Mouse (Mus musculus): ENCODE data around the gene Slc19a2. TPM values are rescaled to one million over a fixed set of nuclear protein-coding genes. Genes with fewer than 3 reads are reported as not detected.

Slc19a2 gene
- 8.1 and 11.8 TPM in 2 replicates for polyA plus RNA-seq (2014; fragmentation: Nextera tagmentation; extraction: Ambion mirVana)

- under 1% methylated on average over 56 of the region's 79 CpGs for WGBS
- H3K9me3 ChIP-seq (ENCODE audit: control insufficient read depth, low read length) = no peaks in the 10 kb centered on the region
- peaks cover 22% of the 10 kb centered on the region for H3K4me1 ChIP-seq (replicated peaks; ENCODE audit: control insufficient read depth, insufficient read depth, low read length)
- no peaks in the 10 kb centered on the region for H3K27me3 ChIP-seq (ENCODE audit: control insufficient read depth, insufficient read depth, low read length)
- H3K4me2 ChIP-seq (replicated peaks) = peak within 1 kb of the TSS; percentile 80
- H3K9ac ChIP-seq = peak within 1 kb of the TSS; percentile 60
- ATAC-seq (ENCODE audit: low FRiP score) (peak; percentile 96), DNase-seq (ENCODE audit: low spot score) (peak; percentile 96)
- H3K36me3 ChIP-seq (replicated peaks; ENCODE audit: control insufficient read depth, insufficient read depth) = no peaks in the 10 kb centered on the region
- peak within 1 kb of the TSS; percentile 74 for H3K27ac ChIP-seq
- peak within 1 kb of the TSS; percentile 76 for H3K4me3 ChIP-seq (replicated peaks; ENCODE audit: low read length)
Observed at GRCm38 (mm10) chr1:164248465-164249331, at the start of gene Slc19a2. Slc19a2 (plus strand) TSS chr1:164249046.

DNA sequence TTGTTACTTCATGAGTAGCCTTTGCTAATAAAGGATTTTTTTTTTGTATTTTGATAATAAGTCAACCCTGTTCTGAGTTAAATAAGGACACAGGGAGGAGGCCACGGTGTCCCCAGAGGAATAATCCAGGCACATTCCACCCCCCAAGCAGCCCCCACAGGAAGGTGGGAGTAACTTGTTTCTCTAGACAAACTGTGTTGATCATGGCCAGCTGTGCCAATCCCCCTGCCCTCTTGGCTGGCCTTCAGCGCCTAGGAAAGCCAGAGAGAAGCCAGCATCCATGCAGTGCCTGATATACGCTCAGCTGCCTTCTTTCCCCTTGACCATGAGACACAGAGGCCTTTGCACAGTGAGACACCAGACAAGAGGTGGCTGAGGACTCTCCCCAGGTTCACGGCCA, 49.3 kb upstream of the Slc19a2 start:
- no peaks in the 10 kb centered on the region for H3K9me3 ChIP-seq (ENCODE audit: control insufficient read depth, low read length)
- H3K4me1 ChIP-seq (replicated peaks; ENCODE audit: control insufficient read depth, insufficient read depth, low read length) = no peaks in the 10 kb centered on the region

GRCm38 (mm10) chr1:164208437-164208836, 40.4 kb upstream of the Slc19a2 start:
- H3K27me3 ChIP-seq (ENCODE audit: control insufficient read depth, insufficient read depth, low read length) = no peaks in the 10 kb centered on the region
- WGBS = 94% methylated on average over 2 of the region's 2 CpGs
- H3K4me1 ChIP-seq (replicated peaks; ENCODE audit: control insufficient read depth, insufficient read depth, low read length) = no peaks in the 10 kb centered on the region
- no peak overlapping the region for H3K27ac ChIP-seq
- DNase-seq (ENCODE audit: low spot score) = no peak
- no peak overlapping the region for H3K4me3 ChIP-seq (replicated peaks; ENCODE audit: low read length)
- H3K9me3 ChIP-seq (ENCODE audit: control insufficient read depth, low read length) = no peaks in the 10 kb centered on the region
- no peaks in the 10 kb centered on the region for H3K36me3 ChIP-seq (replicated peaks; ENCODE audit: control insufficient read depth, insufficient read depth)
- no peak overlapping the region for H3K4me2 ChIP-seq (replicated peaks)
- H3K9ac ChIP-seq = no peak overlapping the region
- no peak for ATAC-seq (ENCODE audit: low FRiP score)

More for the DNA sequence above, 49.3 kb upstream of the Slc19a2 start:
- no peak overlapping the region for H3K9ac ChIP-seq
- H3K4me2 ChIP-seq (replicated peaks) = no peak overlapping the region
- no peak overlapping the region for H3K27ac ChIP-seq
- no peaks in the 10 kb centered on the region for H3K36me3 ChIP-seq (replicated peaks; ENCODE audit: control insufficient read depth, insufficient read depth)
- H3K4me3 ChIP-seq (replicated peaks; ENCODE audit: low read length) = no peak overlapping the region
- H3K27me3 ChIP-seq (ENCODE audit: control insufficient read depth, insufficient read depth, low read length) = no peaks in the 10 kb centered on the region
- DNase-seq (ENCODE audit: low spot score) (no peak), ATAC-seq (ENCODE audit: low FRiP score) (no peak)
- WGBS = 94% methylated on average over 4 of the region's 4 CpGs

DNA sequence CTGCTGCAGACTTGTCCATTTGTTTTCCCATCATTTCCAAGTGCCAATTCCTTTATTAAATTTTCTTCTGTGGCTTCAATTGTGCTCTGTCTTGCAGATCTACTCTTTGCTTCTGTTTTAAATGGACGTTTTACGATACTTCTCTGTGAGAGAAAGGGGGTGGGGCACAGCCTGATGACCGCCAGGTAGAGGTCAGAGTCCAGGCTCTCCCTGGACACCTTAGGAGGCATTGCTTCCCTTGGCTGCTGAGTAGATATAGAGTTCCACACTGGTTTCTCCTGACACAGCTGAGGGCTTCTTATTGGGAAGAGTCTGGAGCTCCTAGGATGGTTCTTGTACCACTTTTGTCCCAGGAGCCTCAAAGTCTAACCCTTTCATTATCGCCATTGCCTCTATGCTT, 37.9 kb upstream of the Slc19a2 start:
- no peak overlapping the region for H3K4me2 ChIP-seq (replicated peaks)
- no peaks in the 10 kb centered on the region for H3K9me3 ChIP-seq (ENCODE audit: control insufficient read depth, low read length)
- DNase-seq (ENCODE audit: low spot score) (no peak), ATAC-seq (ENCODE audit: low FRiP score) (no peak)
- H3K27me3 ChIP-seq (ENCODE audit: control insufficient read depth, insufficient read depth, low read length) = no peaks in the 10 kb centered on the region
- H3K4me1 ChIP-seq (replicated peaks; ENCODE audit: control insufficient read depth, insufficient read depth, low read length) = peaks cover 6% of the 10 kb centered on the region; the same call in 1 of the 2 replicates
- no peak overlapping the region for H3K4me3 ChIP-seq (replicated peaks; ENCODE audit: low read length)
- no peak overlapping the region for H3K9ac ChIP-seq
- no peak overlapping the region for H3K27ac ChIP-seq
- H3K36me3 ChIP-seq (replicated peaks; ENCODE audit: control insufficient read depth, insufficient read depth) = no peaks in the 10 kb centered on the region
- 89% methylated on average over 4 of the region's 4 CpGs for WGBS

GRCm38 (mm10) chr1:164212686-164213085, 36.2 kb upstream of the Slc19a2 start:
- Histone ChIP-seq H3K9ac (no peak overlapping the region), H3K4me3 (replicated peaks; ENCODE audit: low read length) (no peak overlapping the region), H3K27ac (no peak overlapping the region), H3K36me3 (replicated peaks; ENCODE audit: control insufficient read depth, insufficient read depth) (no peaks in the 10 kb centered on the region), H3K4me1 (replicated peaks; ENCODE audit: control insufficient read depth, insufficient read depth, low read length) (peaks cover 6% of the 10 kb centered on the region; the same call in 1 of the 2 replicates), H3K27me3 (ENCODE audit: control insufficient read depth, insufficient read depth, low read length) (no peaks in the 10 kb centered on the region), H3K4me2 (replicated peaks) (no peak overlapping the region), H3K9me3 (ENCODE audit: control insufficient read depth, low read length) (no peaks in the 10 kb centered on the region)
- no peak for ATAC-seq (ENCODE audit: low FRiP score)
- no peak for DNase-seq (ENCODE audit: low spot score)
- 87% methylated on average over 8 of the region's 8 CpGs for WGBS

GRCm38 (mm10) chr1:164214190-164214589, 34.7 kb upstream of the Slc19a2 start:
- H3K9me3 ChIP-seq (ENCODE audit: control insufficient read depth, low read length) = no peaks in the 10 kb centered on the region
- no peak overlapping the region for H3K4me2 ChIP-seq (replicated peaks)
- H3K9ac ChIP-seq = no peak overlapping the region
- 29% methylated on average over 8 of the region's 8 CpGs for WGBS
- H3K4me1 ChIP-seq (replicated peaks; ENCODE audit: control insufficient read depth, insufficient read depth, low read length) = peaks cover 6% of the 10 kb centered on the region; the same call in 1 of the 2 replicates
- ATAC-seq (ENCODE audit: low FRiP score) = no peak
- H3K27ac ChIP-seq = no peak overlapping the region
- no peak overlapping the region for H3K4me3 ChIP-seq (replicated peaks; ENCODE audit: low read length)
- no peak for DNase-seq (ENCODE audit: low spot score)
- H3K36me3 ChIP-seq (replicated peaks; ENCODE audit: control insufficient read depth, insufficient read depth) = no peaks in the 10 kb centered on the region
- no peaks in the 10 kb centered on the region for H3K27me3 ChIP-seq (ENCODE audit: control insufficient read depth, insufficient read depth, low read length)

- no peak overlapping the region for H3K27ac ChIP-seq
- no peak overlapping the region for H3K4me2 ChIP-seq (replicated peaks)
- no peaks in the 10 kb centered on the region for H3K36me3 ChIP-seq (replicated peaks; ENCODE audit: control insufficient read depth, insufficient read depth)
- H3K9me3 ChIP-seq (ENCODE audit: control insufficient read depth, low read length) = no peaks in the 10 kb centered on the region
- no peak overlapping the region for H3K4me3 ChIP-seq (replicated peaks; ENCODE audit: low read length)
- WGBS = 91% methylated on average over 3 of the region's 3 CpGs
- ATAC-seq (ENCODE audit: low FRiP score) = no peak
- no peak for DNase-seq (ENCODE audit: low spot score)
- H3K4me1 ChIP-seq (replicated peaks; ENCODE audit: control insufficient read depth, insufficient read depth, low read length) = peaks cover 6% of the 10 kb centered on the region; the same call in 1 of the 2 replicates
- H3K27me3 ChIP-seq (ENCODE audit: control insufficient read depth, insufficient read depth, low read length) = no peaks in the 10 kb centered on the region
- no peak overlapping the region for H3K9ac ChIP-seq
Observed at GRCm38 (mm10) chr1:164215097-164215496, 33.7 kb upstream of the Slc19a2 start.

GRCm38 (mm10) chr1:164215540-164215939, 33.3 kb upstream of the Slc19a2 start:
- DNase-seq (ENCODE audit: low spot score) (no peak), ATAC-seq (ENCODE audit: low FRiP score) (no peak)
- Histone ChIP-seq H3K4me3 (replicated peaks; ENCODE audit: low read length) (no peak overlapping the region), H3K4me1 (replicated peaks; ENCODE audit: control insufficient read depth, insufficient read depth, low read length) (peaks cover 6% of the 10 kb centered on the region; the same call in 1 of the 2 replicates), H3K27me3 (ENCODE audit: control insufficient read depth, insufficient read depth, low read length) (no peaks in the 10 kb centered on the region), H3K36me3 (replicated peaks; ENCODE audit: control insufficient read depth, insufficient read depth) (no peaks in the 10 kb centered on the region), H3K4me2 (replicated peaks) (no peak overlapping the region), H3K9me3 (ENCODE audit: control insufficient read depth, low read length) (no peaks in the 10 kb centered on the region), H3K9ac (no peak overlapping the region), H3K27ac (no peak overlapping the region)
- 79% methylated on average over 6 of the region's 6 CpGs for WGBS

DNA sequence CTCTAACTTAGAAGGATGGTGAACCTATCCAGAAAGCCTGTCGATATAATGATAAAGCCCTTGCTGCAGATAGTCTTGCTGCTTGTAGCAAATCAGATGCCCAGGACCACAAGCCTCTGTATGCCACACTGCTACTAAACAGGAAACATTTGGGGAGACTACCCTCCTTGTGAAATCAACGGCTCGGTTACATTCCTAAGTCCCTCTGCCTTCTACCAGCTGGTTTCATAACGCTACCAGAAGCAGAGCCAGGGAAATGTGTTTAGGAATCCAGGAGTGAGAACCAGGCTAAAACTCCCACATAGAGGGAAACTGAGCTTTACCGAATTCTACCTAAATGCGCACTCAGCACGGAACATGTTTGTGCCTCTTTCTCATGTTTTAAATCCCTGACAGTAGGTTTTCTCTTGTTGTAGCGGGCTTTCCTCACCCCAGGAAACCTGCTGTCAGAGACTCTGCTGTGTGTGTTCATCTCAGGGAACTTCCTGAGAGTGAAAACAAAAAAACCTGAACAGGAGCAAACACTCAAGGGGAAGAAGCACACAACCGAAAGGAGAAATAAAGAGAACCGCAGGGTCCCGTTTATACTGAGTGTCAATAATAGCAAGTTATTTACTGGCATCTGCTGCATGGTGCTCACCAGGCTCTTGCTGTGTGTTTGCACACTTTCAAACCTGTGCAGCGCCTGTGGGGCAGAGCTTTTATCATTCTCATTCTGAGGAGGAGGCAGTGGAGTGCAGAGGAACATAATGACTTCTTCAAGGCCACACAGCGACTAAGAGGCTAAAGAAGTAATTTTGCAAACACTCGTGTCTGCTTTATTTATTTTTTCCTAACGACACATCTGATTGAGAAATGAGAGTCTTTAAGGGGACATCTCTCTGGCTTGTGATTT, 30.8 kb upstream of the Slc19a2 start:
- Histone ChIP-seq H3K27me3 (ENCODE audit: control insufficient read depth, insufficient read depth, low read length) (peaks cover 7% of the 10 kb centered on the region), H3K4me2 (replicated peaks) (peak overlapping the region; percentile 23), H3K36me3 (replicated peaks; ENCODE audit: control insufficient read depth, insufficient read depth) (no peaks in the 10 kb centered on the region), H3K27ac (no peak overlapping the region), H3K9ac (no peak overlapping the region), H3K4me3 (replicated peaks; ENCODE audit: low read length) (no peak overlapping the region), H3K9me3 (ENCODE audit: control insufficient read depth, low read length) (no peaks in the 10 kb centered on the region), H3K4me1 (replicated peaks; ENCODE audit: control insufficient read depth, insufficient read depth, low read length) (peaks cover 6% of the 10 kb centered on the region; the same call in 1 of the 2 replicates)
- DNase-seq (ENCODE audit: low spot score) (no peak), ATAC-seq (ENCODE audit: low FRiP score) (no peak)
- 34% methylated on average over 15 of the region's 15 CpGs for WGBS

Measured in hindbrain, embryonic 14.5 days (tissue).